Mouse (Mus musculus) heart, postnatal 0 days (tissue): ENCODE measurements at regions not wholly inside any gene's neighbourhood (a gene's known extent, or its start where the extent isn't known, plus 50 kb on each side); places are given as distances from the start of the nearest gene placed in this dataset.

ENCODE experiments used
- ATAC-seq: fragments of 200-750 bp; cut with Nextera tagmentation; 2 replicates; pipeline ENCODE4 v1.8.0; 2017; ENCODE audit warnings: low read depth, moderate number of reproducible peaks, moderate library complexity; ENCODE audit not compliant: insufficient read depth
- DNase-seq: peaks from one replicate; pipeline ENCODE4 v3.0.0-alpha.2; 2016; ENCODE audit warnings: low spot score
- H3K27ac ChIP-seq: fragments of 300-500 bp; sonication (generic); 2 replicates; pipeline ENCODE4 v1.5.1; 2014; ENCODE audit warnings: low read depth, mild to moderate bottlenecking
- H3K27me3 ChIP-seq: fragments of 300-500 bp; sonication (generic); 2 replicates; pipeline ENCODE4 v1.6.1; 2014; ENCODE audit warnings: low read length, mixed read lengths; ENCODE audit not compliant: control insufficient read depth, insufficient read depth
- H3K36me3 ChIP-seq: fragments of 300-500 bp; sonication (generic); replicated peaks from 2 replicates; pipeline ENCODE4 v1.6.1; 2014; ENCODE audit warnings: low read length, mixed read lengths; ENCODE audit not compliant: control insufficient read depth, insufficient read depth
- H3K4me1 ChIP-seq: fragments of 300-500 bp; sonication (generic); 2 replicates; pipeline ENCODE4 v1.6.1; 2014; ENCODE audit warnings: antibody characterized with exemption; ENCODE audit not compliant: control insufficient read depth, insufficient read depth
- H3K4me2 ChIP-seq: fragments of 300-500 bp; sonication (generic); 2 replicates; pipeline ENCODE4 v1.6.1; 2014; ENCODE audit warnings: low read depth, mild to moderate bottlenecking, low read length, moderate library complexity
- H3K4me3 ChIP-seq: fragments of 300-500 bp; sonication (generic); 2 replicates; pipeline ENCODE4 v1.5.1; 2014; ENCODE audit warnings: low read depth, low read length
- H3K9ac ChIP-seq: fragments of 300-500 bp; sonication (generic); replicated peaks from 2 replicates; pipeline ENCODE4 v1.6.1; 2014; ENCODE audit warnings: low read depth, low read length, mixed read lengths
- H3K9me3 ChIP-seq: fragments of 300-500 bp; sonication (generic); replicated peaks from 2 replicates; pipeline ENCODE4 v1.6.1; 2016; ENCODE audit warnings: low read length; ENCODE audit not compliant: control insufficient read depth
- CTCF ChIP-seq: IDR thresholded peaks from 2 replicates; pipeline ENCODE4 v1.5.1; 2016; ENCODE audit warnings: antibody characterized with exemption, control low read depth, low read depth
- EP300 ChIP-seq: IDR thresholded peaks from 2 replicates; pipeline ENCODE4 v1.6.1; 2016; ENCODE audit warnings: antibody characterized with exemption, low read depth
- WGBS: fragments of 180-500 bp; shearing (Covaris S2); extraction: QIAGEN DNeasy Blood & Tissue Kit; methylation state at CpG from one replicate; pipeline ENCODE4 v1.1.7; 2014; 5-methylcytosine and 5-hydroxymethylcytosine counted together

DNA sequence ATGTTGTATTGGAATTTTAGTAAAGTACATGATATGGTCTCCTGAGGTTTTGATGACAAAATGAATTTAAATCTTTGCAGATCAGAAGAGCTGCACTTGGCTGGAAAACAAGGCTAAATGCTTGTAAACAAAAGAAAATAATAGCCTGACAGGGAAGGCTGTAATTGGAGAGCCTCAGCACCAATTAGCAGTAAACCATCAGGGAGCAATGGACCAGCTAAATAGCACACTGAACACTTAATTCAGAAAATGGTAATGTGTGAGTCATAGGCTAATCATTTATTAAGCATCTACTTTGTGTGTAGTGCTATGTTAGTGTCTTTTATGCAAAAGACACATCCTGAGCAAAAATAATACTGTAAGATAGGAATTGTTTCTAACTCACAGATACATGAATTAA, 152.0 kb upstream of the Tbx18 start:
- TF ChIP-seq CTCF, result no peak
- no peak for TF ChIP-seq EP300
- Histone ChIP-seq H3K9ac (no peak overlapping the region), H3K36me3 (no peaks in the 10 kb centered on the region), H3K4me3 (no peak overlapping the region), H3K27ac (no peak overlapping the region), H3K9me3 (no peaks in the 10 kb centered on the region), H3K27me3 (0 out of 2 replicates have a peak, but pooled peaks cover 5% of the 10 kb centered on the region), H3K4me1 (no peaks in the 10 kb centered on the region), H3K4me2 (no peak overlapping the region)
- no peak for ATAC-seq
- no peak for DNase-seq

DNA sequence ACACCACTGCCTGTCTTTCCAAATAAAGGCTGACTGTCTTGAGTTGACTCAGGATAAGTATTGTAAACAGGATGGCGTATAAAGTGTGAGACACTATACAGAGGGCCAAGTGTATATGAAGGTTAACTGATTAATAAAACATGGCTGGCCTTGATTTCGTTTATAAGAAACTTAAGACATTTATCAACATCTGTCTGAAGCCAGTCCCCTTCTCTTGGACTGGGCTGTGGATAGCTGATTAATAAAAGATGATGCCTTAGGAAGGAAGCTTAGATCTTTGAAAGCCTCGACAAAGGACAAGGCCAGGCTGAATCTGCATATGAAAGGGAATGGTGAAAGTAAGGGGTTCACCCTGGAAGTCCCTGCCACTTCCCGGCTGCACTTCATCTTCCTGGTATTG, 163.0 kb upstream of the Tbx18 start:
- no peak overlapping the region for H3K9ac ChIP-seq
- H3K4me3 ChIP-seq, result no peak overlapping the region
- TF ChIP-seq EP300 (no peak), CTCF (no peak)
- 35% methylated on average over 4 of the region's 4 CpGs for WGBS
- H3K27ac ChIP-seq, result no peak overlapping the region
- H3K9me3 ChIP-seq, result no peaks in the 10 kb centered on the region
- no peak for DNase-seq
- H3K4me1 ChIP-seq, result no peaks in the 10 kb centered on the region
- no peaks in the 10 kb centered on the region for H3K36me3 ChIP-seq
- no peak overlapping the region for H3K4me2 ChIP-seq
- no peak for ATAC-seq
- 0 out of 2 replicates have a peak, but pooled peaks cover 3% of the 10 kb centered on the region for H3K27me3 ChIP-seq

DNA sequence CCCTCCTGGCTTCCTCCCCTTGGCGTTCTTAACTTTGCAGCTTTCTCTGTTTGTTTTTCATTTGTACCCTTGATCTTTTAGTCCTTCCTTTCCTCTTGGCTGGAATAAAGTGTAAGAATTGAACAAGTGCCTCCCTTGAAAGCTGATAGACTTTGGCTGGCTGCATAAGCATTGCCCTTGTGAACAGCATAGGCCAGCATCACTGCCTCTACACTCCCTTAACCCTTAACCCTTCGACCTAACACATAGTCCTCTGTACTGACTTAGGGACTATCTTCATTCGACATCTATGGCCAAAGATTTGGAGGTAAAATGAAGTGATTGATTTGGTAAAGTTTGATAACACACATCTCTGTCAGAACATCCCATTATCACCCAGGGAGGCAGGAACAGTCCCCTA, 163.5 kb upstream of the Tbx18 start:
- 47% methylated on average over 3 of the region's 3 CpGs for WGBS
- no peaks in the 10 kb centered on the region for H3K4me1 ChIP-seq

DNA sequence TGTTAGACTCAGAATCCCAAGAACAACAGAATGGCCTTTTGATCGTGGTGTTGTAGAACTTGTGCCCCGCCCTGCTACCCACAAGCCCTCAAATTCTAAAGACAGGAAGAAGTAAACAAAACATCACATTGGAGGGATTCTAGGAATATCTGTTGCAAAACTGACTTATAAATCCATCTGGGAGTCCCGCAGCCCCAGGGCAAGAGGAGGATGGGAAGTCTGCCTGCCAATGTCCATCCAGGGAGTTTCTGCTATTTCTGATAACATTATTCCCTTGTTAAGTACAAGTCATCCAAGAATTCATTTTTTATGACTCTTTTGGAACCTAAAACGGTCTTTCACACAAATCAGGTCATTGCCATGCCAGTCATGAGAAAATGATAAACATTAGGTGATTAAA, 164.5 kb upstream of the Tbx18 start:
- ATAC-seq (no peak), DNase-seq (no peak)
- Histone ChIP-seq H3K36me3 (no peaks in the 10 kb centered on the region), H3K4me3 (no peak overlapping the region), H3K4me2 (no peak overlapping the region), H3K9ac (no peak overlapping the region), H3K4me1 (no peaks in the 10 kb centered on the region), H3K27me3 (0 out of 2 replicates have a peak, but pooled peaks cover 3% of the 10 kb centered on the region), H3K27ac (no peak overlapping the region), H3K9me3 (no peaks in the 10 kb centered on the region)
- WGBS, result 65% methylated on average over 4 of the region's 4 CpGs
- no peak for TF ChIP-seq CTCF
- no peak for TF ChIP-seq EP300

More for the DNA sequence above, 163.5 kb upstream of the Tbx18 start:
- no peaks in the 10 kb centered on the region for H3K36me3 ChIP-seq
- ATAC-seq (no peak), DNase-seq (no peak)
- H3K4me2 ChIP-seq, result no peak overlapping the region
- no peaks in the 10 kb centered on the region for H3K9me3 ChIP-seq
- H3K27me3 ChIP-seq, result 0 out of 2 replicates have a peak, but pooled peaks cover 3% of the 10 kb centered on the region
- H3K9ac ChIP-seq, result no peak overlapping the region
- no peak overlapping the region for H3K4me3 ChIP-seq
- TF ChIP-seq CTCF (no peak), EP300 (no peak)
- H3K27ac ChIP-seq, result no peak overlapping the region

DNA sequence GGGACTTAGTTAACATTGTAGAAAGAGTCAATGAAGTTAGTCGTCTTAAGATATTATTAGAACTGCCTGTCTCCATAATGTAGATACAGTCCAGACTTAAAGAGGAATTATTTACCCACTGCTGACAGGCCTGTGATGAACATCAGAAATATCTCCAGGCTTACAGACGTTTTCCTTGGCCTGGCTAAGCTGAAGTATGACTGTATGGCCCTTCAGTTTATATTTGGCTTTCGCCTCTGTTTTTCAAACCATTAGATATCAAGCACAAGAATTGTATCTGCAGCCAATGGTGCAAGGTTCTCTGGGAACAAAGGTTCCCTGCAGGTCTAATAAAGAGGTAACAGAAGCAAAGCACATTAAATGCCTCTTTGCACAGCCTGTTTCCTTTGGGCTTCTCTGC, 166.3 kb upstream of the Tbx18 start:
- Histone ChIP-seq H3K4me1 (no peaks in the 10 kb centered on the region), H3K9ac (no peak overlapping the region), H3K27ac (no peak overlapping the region), H3K27me3 (0 out of 2 replicates have a peak, but pooled peaks cover 3% of the 10 kb centered on the region), H3K9me3 (no peaks in the 10 kb centered on the region), H3K4me2 (no peak overlapping the region), H3K36me3 (no peaks in the 10 kb centered on the region), H3K4me3 (no peak overlapping the region)
- DNase-seq, result no peak
- no peak for ATAC-seq
- TF ChIP-seq EP300 (no peak), CTCF (no peak)
- WGBS, result 36% methylated on average over 3 of the region's 3 CpGs

DNA sequence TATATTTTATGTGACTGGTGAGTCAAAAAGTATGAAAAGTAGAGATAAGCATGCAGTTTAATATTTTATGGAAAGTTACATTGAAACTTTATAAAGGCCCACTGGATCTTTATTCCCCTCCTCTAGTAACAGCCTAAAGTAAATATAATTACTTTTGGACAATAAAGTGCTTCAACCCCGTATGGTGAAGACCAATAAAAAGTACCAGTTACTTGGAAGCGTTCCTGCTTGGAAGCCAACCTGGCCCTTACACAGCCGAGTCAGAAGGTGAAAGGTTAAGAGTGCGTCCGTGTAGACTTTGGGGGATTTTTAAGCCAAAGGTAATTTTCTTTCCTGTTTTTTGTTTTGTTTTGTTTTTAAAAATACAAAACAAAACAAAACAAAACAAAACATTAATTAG, 168.3 kb upstream of the Tbx18 start:
- WGBS, result 86% methylated on average over 5 of the region's 5 CpGs

More for the DNA sequence above, 168.3 kb upstream of the Tbx18 start:
- H3K27ac ChIP-seq, result no peak overlapping the region
- H3K4me1 ChIP-seq, result no peaks in the 10 kb centered on the region
- ATAC-seq (no peak), DNase-seq (no peak)
- no peak overlapping the region for H3K9ac ChIP-seq
- H3K4me3 ChIP-seq, result no peak overlapping the region
- no peak for TF ChIP-seq CTCF
- TF ChIP-seq EP300, result no peak
- H3K27me3 ChIP-seq, result 0 out of 2 replicates have a peak, but pooled peaks cover 3% of the 10 kb centered on the region
- no peak overlapping the region for H3K4me2 ChIP-seq
- no peaks in the 10 kb centered on the region for H3K9me3 ChIP-seq
- H3K36me3 ChIP-seq, result no peaks in the 10 kb centered on the region
